Mouse (Mus musculus): ENCODE results near the gene Pan2. TPM values are rescaled to one million over a fixed set of nuclear protein-coding genes. Genes with fewer than 3 reads are reported as not detected.

The Pan2 gene
- polyA plus RNA-seq, 1 experiment = 67.5 TPM

- DNase-seq = peak; percentile 39
- no peak for TF ChIP-seq CTCF (IDR thresholded peaks at IDR 0.05; ENCODE audit: borderline replicate concordance, control insufficient read depth, extremely low read depth, insufficient read depth, low read length, poor library complexity)
- no peak for TF ChIP-seq POLR2A (IDR thresholded peaks at IDR 0.05; ENCODE audit: control insufficient read depth, extremely low read depth, insufficient read depth, low read length, poor library complexity)
- H3K27me3 ChIP-seq (ENCODE audit: control insufficient read depth, insufficient read depth, low read length) = no peaks in the 10 kb centered on the region
- peaks cover 50% of the 10 kb centered on the region for H3K36me3 ChIP-seq (ENCODE audit: control insufficient read depth, insufficient read depth, low read length)
- H3K4me3 ChIP-seq (ENCODE audit: control insufficient read depth, insufficient read depth, low read length) = no peak overlapping the region
- 70% methylated on average over 3 of the region's 3 CpGs for WGBS
- no peak overlapping the region for H3K27ac ChIP-seq (ENCODE audit: control insufficient read depth, insufficient read depth, low read length)
- H3K4me1 ChIP-seq (replicated peaks; ENCODE audit: control insufficient read depth, insufficient read depth, low read length) = no peaks in the 10 kb centered on the region
Observed at GRCm38 (mm10) chr10:128362568-128362967, 59.4 kb downstream of the Pan2 start.

- 15% methylated on average over 19 of the region's 19 CpGs for WGBS
- Histone ChIP-seq H3K36me3 (ENCODE audit: control insufficient read depth, insufficient read depth, low read length) (peaks cover 8% of the 10 kb centered on the region), H3K27me3 (ENCODE audit: control insufficient read depth, insufficient read depth, low read length) (no peaks in the 10 kb centered on the region), H3K4me1 (replicated peaks; ENCODE audit: control insufficient read depth, insufficient read depth, low read length) (peaks cover 11% of the 10 kb centered on the region), H3K4me3 (ENCODE audit: control insufficient read depth, insufficient read depth, low read length) (peak overlapping the region; percentile 81), H3K27ac (ENCODE audit: control insufficient read depth, insufficient read depth, low read length) (peak overlapping the region; percentile 49)
- TF ChIP-seq CTCF (IDR thresholded peaks at IDR 0.05; ENCODE audit: borderline replicate concordance, control insufficient read depth, extremely low read depth, insufficient read depth, low read length, poor library complexity) (no peak), POLR2A (IDR thresholded peaks at IDR 0.05; ENCODE audit: control insufficient read depth, extremely low read depth, insufficient read depth, low read length, poor library complexity) (no peak)
- no peak for DNase-seq
Observed at GRCm38 (mm10) chr10:128367899-128368401, 64.8 kb downstream of the Pan2 start.

DNA sequence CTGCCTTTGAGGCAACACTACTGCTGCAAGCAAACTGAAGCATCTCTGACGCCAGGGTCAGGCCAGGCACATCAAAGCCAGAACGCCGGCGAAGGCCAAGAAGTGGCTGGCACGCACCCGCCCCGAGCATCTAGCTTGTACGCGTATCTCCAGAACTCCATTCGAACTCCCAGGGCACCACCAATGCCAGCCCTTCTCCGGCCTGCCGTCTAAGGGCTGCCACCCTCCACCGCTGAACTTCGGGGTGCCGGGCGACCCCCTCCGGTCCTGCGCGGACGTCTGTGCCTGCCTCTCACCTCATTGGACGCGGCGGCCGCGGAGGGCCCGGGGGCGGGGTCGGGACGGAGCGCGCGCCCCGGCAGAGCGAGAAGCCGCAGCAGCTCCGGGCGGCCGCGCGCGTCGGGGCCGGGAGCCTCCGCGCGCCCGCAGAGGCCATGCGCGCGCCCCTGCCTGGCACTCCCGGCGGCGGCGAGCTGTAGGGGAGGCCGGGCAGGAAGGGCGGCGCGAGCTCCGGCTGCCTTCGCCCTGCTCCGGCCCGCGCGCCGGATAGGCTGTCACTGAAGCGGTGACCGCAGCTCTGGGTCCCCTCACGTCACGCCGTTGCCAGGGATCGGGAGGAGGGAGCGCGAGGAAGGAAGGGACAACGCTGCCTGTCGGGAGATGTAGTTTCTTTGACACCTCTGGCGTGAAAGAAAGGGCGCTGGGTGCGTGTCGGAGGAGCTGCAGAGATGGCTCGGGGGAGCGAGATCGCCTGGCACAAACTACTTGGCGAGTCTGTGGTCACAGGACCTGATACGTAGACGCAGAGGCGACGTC, 65.5 kb downstream of the Pan2 start, which contains the start of gene Coq10a:
Gene Coq10a (minus strand): TSS at position 596 of the 816 bp plus-strand sequence.
- DNase-seq = peak; percentile 90
- Histone ChIP-seq H3K4me3 (ENCODE audit: control insufficient read depth, insufficient read depth, low read length) (peak within 1 kb of the TSS; percentile 81), H3K27me3 (ENCODE audit: control insufficient read depth, insufficient read depth, low read length) (no peaks in the 10 kb centered on the region), H3K27ac (ENCODE audit: control insufficient read depth, insufficient read depth, low read length) (peak within 1 kb of the TSS; percentile 49), H3K4me1 (replicated peaks; ENCODE audit: control insufficient read depth, insufficient read depth, low read length) (peaks cover 11% of the 10 kb centered on the region), H3K36me3 (ENCODE audit: control insufficient read depth, insufficient read depth, low read length) (peaks cover 1% of the 10 kb centered on the region)
- TF ChIP-seq POLR2A (IDR thresholded peaks at IDR 0.05; ENCODE audit: control insufficient read depth, extremely low read depth, insufficient read depth, low read length, poor library complexity) (peak; percentile 93; the same call in 1 of the 2 replicates), CTCF (IDR thresholded peaks at IDR 0.05; ENCODE audit: borderline replicate concordance, control insufficient read depth, extremely low read depth, insufficient read depth, low read length, poor library complexity) (peak; percentile 45; the same call in 1 of the 2 replicates)
- under 1% methylated on average over 84 of the region's 87 CpGs for WGBS

DNA sequence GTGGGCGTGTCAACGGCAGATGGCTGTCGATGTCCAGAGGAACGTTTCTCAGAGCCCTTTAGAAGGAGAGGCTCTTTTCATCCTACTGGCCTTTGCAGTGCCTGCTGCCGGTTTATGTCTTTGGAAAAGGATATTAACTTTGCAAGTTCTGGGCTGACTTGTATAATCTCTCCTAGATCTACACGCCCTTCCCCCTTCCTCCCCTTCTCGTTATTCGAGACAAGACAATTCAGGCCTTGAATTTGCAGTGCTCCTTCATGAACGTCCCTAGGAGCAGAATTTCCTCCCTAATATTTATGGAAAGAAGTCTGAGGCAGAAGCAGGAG, 66.0 kb downstream of the Pan2 start:
- Histone ChIP-seq H3K27ac (ENCODE audit: control insufficient read depth, insufficient read depth, low read length) (peak overlapping the region; percentile 8), H3K4me3 (ENCODE audit: control insufficient read depth, insufficient read depth, low read length) (peak overlapping the region; percentile 81), H3K27me3 (ENCODE audit: control insufficient read depth, insufficient read depth, low read length) (no peaks in the 10 kb centered on the region), H3K36me3 (ENCODE audit: control insufficient read depth, insufficient read depth, low read length) (no peaks in the 10 kb centered on the region), H3K4me1 (replicated peaks; ENCODE audit: control insufficient read depth, insufficient read depth, low read length) (peaks cover 11% of the 10 kb centered on the region)
- TF ChIP-seq POLR2A (IDR thresholded peaks at IDR 0.05; ENCODE audit: control insufficient read depth, extremely low read depth, insufficient read depth, low read length, poor library complexity) = no peak
- DNase-seq = no peak
- whole genome bisulfite sequencing = 7% methylated on average over 9 of the region's 9 CpGs

- H3K27me3 ChIP-seq (ENCODE audit: control insufficient read depth, insufficient read depth, low read length) = no peaks in the 10 kb centered on the region
- no peak overlapping the region for H3K27ac ChIP-seq (ENCODE audit: control insufficient read depth, insufficient read depth, low read length)
- no peaks in the 10 kb centered on the region for H3K36me3 ChIP-seq (ENCODE audit: control insufficient read depth, insufficient read depth, low read length)
- DNase-seq = no peak
- TF ChIP-seq POLR2A (IDR thresholded peaks at IDR 0.05; ENCODE audit: control insufficient read depth, extremely low read depth, insufficient read depth, low read length, poor library complexity) (no peak), CTCF (IDR thresholded peaks at IDR 0.05; ENCODE audit: borderline replicate concordance, control insufficient read depth, extremely low read depth, insufficient read depth, low read length, poor library complexity) (no peak)
- WGBS = 90% methylated on average over 6 of the region's 6 CpGs
- peaks cover 11% of the 10 kb centered on the region for H3K4me1 ChIP-seq (replicated peaks; ENCODE audit: control insufficient read depth, insufficient read depth, low read length)
- no peak overlapping the region for H3K4me3 ChIP-seq (ENCODE audit: control insufficient read depth, insufficient read depth, low read length)
Observed at GRCm38 (mm10) chr10:128369599-128369998, 66.5 kb downstream of the Pan2 start.

GRCm38 (mm10) chr10:128370021-128370420, 66.9 kb downstream of the Pan2 start:
- H3K27ac ChIP-seq (ENCODE audit: control insufficient read depth, insufficient read depth, low read length) = no peak overlapping the region
- no peaks in the 10 kb centered on the region for H3K36me3 ChIP-seq (ENCODE audit: control insufficient read depth, insufficient read depth, low read length)

More at GRCm38 (mm10) chr10:128370021-128370420, 66.9 kb downstream of the Pan2 start:
- DNase-seq = no peak
- no peak for TF ChIP-seq CTCF (IDR thresholded peaks at IDR 0.05; ENCODE audit: borderline replicate concordance, control insufficient read depth, extremely low read depth, insufficient read depth, low read length, poor library complexity)
- TF ChIP-seq POLR2A (IDR thresholded peaks at IDR 0.05; ENCODE audit: control insufficient read depth, extremely low read depth, insufficient read depth, low read length, poor library complexity) = no peak
- Histone ChIP-seq H3K27me3 (ENCODE audit: control insufficient read depth, insufficient read depth, low read length) (no peaks in the 10 kb centered on the region), H3K4me1 (replicated peaks; ENCODE audit: control insufficient read depth, insufficient read depth, low read length) (peaks cover 11% of the 10 kb centered on the region), H3K4me3 (ENCODE audit: control insufficient read depth, insufficient read depth, low read length) (no peak overlapping the region)
- 74% methylated on average over 6 of the region's 6 CpGs for WGBS
